Mouse (Mus musculus): ENCODE measurements around the gene Nell2.

The Nell2 gene

DNA sequence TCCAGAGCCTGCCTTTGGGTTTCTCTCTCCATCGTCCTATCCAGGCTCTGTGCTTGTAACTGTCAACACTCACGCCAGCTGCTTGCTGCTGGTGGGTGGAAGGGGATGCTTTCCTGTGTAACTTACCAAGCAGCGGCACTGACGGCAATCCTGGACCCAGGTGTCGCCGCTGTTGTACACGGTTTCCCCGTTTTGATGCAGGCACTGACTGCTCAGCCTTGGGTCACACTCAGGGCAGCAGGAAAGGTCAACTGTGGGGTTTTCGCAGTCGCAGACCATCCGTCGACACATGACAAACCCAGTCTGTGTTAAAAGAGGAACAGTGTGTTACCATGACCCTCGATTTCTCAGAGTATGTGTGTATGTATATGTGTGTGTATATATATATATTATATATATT, 297.2 kb downstream of the Nell2 start:
- no peak for DNase-seq

DNA sequence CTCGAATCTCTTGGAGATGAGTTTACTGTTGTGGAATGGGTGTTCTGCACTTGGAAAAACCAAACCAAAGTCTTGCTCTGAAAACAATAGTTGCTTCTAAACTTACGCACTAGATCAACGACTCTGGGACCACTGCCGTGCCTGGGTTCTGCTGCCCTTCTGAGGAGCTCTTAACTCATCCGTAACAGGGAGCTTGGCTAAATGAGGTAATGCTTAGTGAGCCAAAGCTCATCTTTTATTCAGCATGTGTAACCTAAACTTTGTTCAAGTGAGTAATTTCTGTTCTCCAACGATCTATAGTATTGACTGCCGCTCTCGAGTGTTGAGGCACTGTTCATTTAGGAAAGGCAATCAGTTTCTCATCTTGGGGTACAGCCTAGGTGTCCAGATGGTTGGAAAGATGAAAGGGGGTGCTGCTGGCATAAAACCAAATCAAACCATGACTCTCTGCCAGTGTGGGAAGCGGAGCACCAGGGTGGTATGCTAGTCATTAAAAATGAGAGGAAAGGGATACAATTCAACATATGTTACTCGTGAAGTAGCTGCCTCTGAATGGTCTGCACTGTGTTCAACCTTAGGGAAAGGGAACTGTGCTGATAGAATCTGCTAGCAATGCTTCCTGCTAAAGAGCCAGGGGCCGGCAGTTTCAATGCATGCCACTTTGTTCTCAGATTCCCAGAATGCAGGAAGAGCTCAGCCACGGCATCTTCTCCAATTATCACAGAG, 311.6 kb downstream of the Nell2 start:
- no peak for DNase-seq

DNA sequence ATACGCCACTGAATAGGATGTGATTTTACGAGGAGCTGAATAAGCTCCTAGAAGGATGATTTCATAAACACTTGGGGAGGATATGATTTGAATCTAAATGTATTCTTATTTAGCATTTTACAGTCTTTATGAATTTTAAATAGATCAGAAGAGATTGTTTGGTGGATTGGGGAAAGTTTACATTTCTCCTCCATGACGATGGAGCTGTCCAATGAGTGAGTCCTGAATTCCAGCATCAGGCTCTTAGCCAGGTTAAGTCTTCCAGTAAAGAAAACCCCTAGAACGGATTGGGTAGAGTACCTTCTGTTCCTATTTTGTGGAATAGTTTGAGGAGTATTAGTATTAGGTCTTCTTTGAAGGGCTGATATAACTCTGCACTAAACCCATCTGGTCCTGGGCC, 317.8 kb downstream of the Nell2 start:
- DNase-seq = no peak

DNA sequence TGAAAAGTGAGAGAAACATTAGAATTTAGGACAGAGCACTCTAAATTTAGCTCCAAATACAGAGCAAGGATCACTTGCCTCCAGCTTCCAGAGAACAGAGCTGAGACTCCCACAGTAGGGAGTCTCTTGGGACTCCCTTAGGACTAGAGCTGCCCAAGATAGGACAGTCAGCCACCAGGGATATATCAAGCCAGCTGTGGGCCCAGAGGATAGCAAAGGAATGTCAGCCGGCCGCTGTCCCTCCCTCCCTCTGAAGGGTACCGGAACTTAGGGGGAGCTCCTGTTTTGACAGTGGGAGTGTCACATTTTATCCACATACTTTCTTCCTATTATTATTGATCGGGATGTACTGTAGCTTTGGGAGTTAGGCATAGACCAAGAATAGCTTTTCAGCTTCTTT, 319.2 kb downstream of the Nell2 start:
- no peak for DNase-seq

DNA sequence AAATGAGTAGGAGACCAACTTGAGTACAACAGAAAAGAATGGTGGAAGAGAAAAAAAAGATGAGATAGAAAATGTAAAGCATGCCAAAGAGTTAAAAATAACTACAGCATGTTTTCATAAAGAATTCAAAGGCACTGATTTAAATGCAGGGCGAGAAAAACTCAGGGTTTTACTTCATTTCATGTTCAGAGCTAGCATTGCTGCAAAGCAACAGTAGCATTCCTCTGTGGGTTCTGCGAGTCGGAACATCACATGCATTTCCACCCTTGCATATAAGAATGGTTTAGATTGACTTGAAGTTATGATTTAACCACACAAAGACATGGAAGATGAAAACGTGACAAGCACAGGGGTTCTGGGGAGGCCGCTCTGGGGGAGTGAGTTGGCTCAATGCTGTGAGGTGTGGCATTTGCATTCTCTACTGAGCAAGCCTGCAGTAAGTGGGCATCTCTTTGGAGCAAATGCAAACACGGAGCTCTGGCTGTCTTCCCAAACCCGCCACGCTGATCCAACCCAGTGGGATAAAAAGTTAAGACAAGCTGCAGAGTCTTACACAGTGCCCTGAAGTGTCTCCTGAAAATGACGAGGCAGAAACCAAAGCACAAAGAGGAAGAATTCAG, 334.6 kb downstream of the Nell2 start:
- DNase-seq = no peak

DNA sequence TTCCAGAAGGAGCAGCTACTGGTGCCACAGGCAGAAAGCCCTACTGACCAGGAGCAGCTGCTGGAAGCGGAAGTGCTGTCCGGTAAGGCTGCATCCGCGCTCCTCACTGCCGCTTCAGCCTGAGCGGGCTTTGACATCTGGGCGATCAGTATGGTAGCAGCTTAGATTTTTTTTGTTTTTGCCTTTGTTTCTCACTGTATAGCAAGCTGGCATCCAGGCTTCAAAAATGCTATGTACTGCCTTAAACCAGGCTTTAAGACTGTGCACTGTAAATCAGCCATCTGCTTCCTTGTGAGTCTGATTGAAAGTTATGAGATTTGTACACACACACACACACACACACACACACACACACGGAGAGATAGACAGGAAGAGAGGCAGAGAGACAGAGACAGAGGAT, 335.4 kb downstream of the Nell2 start:
- DNase-seq = no peak

DNA sequence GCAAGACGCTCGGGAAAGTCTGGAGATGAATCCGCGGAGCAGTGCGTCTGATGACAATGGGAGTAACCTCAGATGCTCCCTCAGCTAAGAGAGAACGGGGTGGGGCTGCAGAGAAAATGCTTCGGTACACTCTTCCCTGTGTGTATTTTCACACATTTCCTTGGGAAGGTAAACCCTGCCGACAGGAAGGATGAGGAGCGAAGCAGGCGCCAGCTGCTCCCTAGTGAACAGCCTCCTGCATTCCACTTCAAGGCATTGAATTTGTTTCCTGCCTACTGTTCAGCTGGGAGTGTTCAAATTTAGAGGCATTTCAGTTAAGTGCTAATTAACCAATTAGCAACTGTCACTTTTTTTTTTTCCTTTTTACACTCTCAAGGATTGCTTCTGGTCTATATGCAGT, 342.1 kb downstream of the Nell2 start:
- no peak for DNase-seq

DNA sequence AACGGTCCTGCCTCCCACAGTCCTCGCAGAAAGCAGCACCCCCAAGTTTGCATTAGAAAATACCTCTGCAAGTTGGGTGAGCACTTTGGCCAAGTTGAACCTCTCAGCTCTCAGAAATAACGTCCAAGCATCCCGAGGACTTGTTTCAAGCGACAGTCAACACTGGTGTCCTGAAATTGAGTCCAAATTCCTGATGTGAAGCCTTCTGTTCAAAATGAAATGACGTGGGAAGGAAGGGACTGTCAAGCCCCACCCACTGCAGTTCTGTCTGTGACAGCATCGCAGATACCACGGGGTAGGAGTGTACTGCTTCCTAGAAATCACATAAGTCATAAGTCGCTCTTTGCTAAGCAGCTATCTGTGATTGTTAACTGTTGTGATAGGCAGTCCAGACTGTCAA, 342.9 kb downstream of the Nell2 start:
- DNase-seq = no peak

DNA sequence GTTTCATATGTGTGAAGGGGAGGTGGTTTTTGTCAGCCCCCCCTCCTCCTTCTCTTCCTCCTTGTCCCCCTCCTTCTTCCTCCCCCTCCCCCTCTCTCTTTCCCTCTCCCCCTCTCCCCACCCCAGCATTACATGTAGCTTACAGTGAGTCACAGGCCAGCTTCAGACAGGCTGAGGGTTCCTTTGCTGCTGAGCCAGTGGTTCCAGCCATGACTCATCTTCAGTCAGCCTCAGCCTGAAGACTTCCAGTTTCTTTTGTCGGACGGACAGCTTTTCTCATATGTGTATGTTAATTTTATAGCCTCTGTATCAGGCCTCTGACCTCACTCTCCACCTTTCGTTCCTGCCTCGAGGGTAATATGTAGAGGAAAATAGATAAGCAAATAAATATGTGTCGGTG, 344.9 kb downstream of the Nell2 start:
- no peak for DNase-seq

DNA sequence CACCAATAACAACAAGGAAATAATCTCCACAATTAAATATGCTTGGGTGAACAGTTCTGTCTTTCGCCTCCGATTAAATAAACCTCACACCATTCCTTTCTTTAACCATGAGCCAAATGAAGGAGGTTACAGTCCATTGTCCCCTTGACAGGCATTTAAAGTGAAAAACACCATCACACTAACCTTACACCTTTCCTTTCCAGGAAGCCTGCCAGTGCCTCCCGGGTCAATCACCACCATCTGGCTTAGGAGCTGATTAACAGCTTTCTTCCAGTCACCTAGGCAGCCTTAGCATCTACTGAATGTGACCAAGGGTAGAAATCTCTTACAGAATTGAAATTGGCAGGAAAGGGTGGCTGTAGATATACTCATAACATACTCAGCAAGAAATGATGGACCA, 371.5 kb downstream of the Nell2 start:
- DNase-seq = no peak

DNA sequence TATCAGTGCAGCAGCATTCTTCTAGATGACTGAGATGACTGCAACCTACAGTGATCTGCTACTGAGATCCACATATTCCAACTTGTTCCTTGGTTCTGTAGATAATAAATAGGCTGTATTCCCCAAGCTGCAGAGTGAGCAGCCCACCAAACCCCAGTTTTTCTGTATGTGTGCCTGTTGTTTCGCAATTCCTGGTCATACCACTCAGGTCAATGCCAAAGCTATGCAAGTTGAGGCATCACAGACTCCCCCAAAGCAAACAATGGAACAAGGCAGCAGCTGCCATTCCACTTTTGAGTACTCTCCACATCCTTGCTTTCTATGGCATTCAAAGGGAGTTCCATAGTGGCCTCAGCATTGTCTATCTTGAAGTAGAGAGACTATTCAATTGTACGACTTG, 383.2 kb downstream of the Nell2 start:
- no peak for DNase-seq

DNA sequence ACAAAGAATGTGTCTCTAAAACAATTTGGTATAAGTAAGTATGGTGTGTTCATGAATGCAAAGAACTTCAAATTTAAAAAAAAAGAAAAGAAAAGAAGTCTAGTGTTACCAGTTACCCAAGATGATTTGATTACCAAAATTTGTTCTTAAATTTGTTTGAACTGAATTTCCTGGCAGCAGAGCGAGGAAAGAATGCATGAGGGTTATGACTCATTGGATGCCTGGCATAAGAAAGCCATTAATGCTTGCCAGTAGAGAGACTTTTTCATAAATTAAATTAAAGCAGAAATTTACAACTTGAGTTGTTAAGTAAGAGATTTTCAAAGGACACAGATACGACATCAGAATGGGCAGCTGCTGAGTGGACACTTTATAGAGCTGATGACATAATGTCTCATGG, 384.2 kb downstream of the Nell2 start:
- DNase-seq = peak in 1 of 2 experiments; percentile 1

DNA sequence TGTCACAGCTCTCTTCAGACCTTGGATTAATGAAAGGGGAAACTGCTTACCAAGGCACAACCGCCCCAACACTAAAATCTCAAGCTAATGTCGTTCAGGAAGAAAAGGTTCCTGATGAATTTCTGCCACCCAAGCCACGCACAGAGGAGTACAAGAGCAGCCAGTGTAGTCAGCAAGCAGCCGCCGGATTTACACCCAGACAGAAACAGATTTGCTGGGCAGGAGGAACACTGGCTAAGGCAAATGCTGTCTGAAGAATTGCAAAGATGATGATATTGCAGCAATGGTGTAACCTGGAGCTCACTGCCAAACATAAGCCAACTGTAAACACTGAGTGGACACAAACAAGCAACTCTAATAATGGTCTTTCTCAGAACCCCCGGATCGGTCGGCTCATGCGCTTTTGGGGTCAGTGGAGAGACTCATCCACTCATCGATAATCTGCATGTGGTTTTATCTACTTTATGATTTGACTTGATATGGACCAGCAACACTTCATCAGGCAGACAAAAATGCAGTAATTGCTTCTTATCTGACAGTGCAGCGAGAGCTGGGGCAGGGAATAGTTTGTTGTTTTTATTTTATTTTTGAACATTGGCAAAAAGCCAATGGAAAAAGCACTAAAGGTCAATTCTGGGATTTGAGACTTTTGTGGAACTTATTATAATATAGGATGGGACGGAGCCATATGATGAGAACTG, 389.5 kb downstream of the Nell2 start:
- DNase-seq = no peak

DNA sequence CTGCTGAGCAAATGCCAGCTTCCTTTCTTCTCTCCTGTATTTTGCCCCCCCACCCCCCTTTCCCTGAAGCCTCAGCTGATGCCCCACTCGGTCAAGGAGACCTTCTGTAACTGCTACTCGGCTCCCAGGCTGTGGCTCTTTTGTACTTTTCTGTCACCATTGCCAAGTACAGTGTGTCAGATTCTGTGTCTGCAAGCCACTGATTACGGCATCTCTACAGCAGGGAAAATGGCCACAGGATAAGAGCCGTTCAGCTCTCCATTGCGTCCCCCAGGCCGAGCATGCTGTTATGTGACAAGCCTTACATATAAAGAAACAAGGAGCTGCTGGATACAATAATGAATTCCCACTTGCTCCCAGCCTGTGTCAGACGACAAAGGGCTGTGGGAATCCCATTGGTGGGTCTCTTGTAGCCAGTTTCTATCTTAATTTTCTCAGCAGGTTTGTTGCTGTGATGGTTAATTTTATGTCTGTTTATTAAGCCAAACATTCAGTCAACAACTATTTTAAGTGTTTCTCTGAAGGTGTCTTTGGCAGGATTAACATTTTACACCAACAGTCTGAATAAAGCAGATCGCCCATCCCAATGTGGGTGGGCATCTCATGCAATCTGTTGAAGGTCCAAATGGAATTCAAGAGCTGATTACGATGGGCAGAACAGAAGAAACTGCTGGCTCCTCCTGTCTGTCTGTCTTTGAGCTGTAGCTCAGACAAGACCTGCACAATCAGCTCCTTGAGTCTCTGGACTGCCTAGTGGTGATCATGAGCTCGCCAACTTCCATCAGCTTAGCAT, 391.1 kb downstream of the Nell2 start:
- no peak for DNase-seq

DNA sequence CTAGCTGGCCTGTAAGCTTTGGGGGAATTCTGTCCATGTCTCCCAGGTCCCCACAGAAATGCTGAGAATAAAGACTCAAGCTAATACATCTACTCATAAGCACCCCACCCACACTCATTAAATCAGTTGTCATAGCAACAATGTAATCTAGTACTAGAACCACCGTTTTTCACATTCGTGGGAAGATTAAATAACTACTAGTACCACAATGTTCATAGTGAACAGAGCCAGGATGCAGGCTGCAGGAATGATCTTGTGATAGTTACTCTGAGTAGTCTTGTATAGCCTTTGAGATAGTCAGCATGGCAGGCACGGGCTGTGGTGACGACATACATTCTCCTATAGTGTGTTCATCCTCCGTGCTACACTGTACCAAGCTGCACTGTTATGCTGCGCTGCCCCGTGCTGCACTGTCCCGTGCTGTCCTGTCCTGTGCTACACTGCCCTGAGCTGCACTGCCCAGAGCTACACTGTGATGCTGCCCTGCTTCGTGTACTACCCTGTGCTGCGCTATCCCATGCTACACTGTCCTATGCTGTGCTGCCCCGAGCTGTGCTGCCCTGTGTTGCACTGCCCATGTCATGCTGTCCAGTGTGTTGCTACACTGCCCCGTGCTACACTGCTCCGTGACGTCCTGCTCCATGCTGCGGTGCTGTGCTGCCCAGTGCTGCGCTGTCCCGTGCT, 392.3 kb downstream of the Nell2 start:
- no peak for DNase-seq

DNA sequence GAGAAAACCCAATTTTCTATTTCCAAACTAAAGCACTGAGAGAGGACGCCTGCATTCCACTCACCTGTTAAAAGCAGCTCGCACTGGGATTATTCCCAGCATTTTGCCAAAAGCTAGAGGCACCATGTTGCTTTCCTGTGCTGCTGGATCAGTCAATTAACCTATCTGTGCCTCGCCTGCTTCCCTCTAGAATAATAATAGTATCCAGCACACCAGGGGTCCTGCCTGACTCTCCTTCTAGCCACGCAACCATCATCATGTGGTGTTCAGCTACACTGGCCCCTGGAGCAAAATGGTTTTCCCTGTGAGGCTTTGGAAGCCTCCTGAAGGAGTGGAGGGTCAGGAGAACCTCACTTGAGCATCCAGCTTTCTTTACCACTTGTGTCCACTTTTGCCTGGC, 397.0 kb downstream of the Nell2 start:
- DNase-seq = no peak

DNA sequence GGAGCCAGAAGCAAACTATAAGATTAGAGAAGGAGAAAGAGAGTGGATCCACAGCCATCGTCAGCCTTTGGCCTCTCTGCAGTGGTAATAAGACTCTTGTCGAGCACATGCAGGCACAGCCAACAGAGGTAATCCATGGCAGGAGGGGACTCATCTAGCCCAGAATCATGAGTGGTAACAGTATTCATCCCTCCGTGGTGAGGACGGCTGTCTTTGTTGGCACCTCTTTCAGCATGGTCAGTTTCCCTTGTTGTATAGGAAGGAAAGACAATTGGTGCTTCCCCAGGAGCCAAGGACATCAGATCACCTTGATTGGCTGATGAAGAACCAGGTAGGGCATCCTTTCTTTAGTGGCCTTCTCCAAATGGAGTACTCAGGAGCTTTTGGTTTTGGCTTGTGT, 419.7 kb downstream of the Nell2 start:
- DNase-seq = no peak

DNA sequence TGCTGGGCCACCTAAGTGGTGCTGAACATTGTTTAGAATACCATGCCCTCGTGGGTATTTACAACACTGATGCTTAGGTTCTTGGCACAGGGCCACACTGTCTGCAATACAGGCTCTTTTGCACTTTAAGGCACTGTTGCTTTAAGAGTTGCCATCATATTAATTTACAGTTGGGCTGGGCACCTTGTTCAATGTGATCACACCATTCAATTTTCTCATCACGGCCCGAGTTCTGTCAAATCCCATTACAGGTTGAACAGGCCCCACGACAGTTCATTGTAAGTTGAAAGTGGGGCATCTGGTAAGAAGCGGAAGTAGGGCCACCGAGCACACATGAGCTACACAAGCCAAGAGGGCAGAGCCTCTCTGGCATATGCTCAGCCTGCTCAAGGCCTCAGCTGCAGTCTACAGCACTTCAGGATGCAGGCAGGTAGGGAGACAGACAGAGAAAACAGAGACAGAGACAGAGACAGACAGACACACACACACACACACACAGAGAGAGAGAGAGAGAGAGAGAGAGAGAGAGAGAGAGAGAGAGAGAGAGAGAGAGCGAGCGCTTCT, 421.0 kb downstream of the Nell2 start:
- no peak for DNase-seq

DNA sequence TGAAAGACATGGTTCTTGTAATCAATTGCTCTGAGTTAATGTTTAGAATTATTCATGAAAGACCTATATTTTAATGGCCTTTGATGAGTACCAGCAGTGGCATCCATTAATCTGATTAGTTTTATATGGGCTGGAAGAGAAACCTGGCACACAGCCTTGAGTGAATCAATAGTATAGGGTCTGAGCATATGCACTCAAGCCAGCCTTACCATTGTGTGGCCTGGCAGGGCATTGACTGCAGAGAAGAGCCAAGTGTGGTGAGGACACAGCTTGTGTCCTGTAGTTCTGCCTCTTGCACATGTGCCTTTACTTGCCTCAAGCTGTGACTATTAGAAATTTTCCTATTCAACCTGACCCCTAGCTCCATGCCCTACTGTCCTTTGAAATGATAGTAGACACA, 426.8 kb downstream of the Nell2 start:
- DNase-seq = no peak

DNA sequence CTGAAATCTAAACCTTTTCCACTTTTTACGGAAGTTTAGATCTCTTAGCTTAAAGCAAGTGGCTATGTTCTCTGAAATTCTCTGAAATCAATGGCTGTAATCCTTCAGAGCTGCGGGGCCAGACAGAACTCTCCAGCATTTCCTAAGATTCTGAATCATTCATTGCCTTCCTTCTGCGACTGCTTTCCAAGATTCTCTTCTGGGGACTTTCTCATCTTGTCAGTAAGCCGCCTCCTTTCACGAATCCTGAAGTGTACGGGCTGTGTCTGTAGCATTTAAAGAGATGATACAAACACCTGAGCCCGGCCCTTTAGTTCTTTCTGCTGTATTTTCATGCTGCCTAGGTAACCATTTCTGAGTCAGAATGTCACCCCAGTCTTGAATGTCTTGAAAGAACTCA, 428.2 kb downstream of the Nell2 start:
- no peak for DNase-seq

DNA sequence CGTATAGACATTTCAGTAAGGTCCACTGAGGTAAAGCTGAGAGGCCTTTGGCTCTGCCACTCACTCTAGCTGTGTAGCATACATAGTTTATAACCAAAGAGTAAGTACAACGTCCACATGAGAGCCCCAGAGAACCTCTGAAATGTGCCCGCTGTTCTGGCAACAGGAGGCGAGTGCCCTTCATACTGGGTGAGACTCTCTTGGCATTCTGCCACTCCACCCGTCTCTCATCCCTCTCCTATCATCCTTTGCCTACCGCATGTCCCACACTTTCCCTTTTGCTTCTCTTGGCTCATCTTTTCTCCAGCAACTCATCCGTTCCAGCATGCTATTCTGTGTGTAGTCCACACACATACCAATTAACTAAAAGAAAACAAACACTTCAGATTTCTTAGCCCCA, 442.4 kb downstream of the Nell2 start:
- no peak for DNase-seq

DNA sequence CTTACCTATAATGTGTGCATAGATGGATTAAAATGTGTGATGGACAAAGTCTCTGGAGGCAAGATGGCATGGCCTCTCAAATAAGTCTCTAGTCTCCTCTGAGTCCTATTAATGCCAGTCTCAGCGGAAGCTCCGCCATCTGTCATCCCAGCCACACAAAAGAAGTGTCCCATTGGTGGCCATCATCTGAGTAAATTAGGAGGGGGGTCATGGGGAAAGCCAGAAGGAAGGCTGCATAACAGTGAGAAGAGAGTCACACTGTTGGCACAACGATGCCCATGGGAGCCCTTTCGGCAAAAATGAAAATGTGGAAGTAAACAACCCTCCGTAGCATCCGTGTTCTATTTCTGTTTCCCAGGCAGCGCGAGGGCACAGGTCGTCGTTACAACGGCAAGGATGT, 446.7 kb downstream of the Nell2 start:
- no peak for DNase-seq

DNA sequence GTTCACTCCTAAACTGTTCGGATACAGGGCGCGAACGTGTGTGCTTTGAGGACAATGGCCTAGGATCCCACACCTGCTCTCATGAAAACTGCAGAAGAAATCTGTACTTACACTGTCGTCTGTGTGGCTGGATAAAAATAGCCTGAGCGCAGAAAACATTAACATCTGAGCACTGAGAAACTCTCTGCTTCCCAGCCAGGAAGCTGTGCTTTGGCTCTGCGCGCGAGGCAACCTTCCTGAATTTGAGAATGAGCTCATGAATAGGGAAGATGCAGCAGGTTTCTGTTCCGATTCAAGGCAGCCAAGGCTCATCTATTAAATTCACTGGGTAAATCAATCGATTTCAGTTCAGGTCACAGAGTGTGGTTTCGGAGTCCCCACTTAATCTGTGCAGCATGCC, 453.0 kb downstream of the Nell2 start:
- DNase-seq = no peak

All from lung, adult 18-20 months (tissue).